Mouse (Mus musculus) naive thymus-derived CD4-positive, alpha-beta T cell, adult 2 months (primary cell): ENCODE measurements around the gene Fam129c.

Experiments
- DNase-seq: peaks from one replicate; pipeline ENCODE4 v3.0.0-alpha.2; 2011; ENCODE audit warnings: low read depth

Gene Fam129c

DNA sequence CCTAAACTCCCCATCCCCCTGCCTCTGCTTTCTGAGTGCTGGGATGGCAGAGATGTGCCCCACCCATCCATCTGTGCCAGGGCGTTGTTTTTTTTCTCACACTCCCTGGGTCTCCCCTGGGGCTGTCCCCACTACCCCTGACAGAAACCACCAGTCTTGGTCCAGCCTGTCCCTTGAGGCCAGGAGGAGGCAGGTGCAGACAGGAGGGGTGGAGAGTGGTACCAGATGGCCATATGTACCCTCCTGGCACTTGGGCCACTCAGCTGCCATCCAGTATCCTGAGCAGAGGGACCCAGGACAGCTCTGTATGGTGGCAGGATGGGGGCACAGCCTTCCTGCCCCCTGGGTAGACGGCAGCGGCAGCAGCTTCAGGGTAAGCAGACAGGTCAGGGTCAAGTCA is at the start of gene Fam129c:
TSS of gene Fam129c (plus strand) at position 198 of the 400 bp plus-strand sequence.
- DNase-seq: no peak

DNA sequence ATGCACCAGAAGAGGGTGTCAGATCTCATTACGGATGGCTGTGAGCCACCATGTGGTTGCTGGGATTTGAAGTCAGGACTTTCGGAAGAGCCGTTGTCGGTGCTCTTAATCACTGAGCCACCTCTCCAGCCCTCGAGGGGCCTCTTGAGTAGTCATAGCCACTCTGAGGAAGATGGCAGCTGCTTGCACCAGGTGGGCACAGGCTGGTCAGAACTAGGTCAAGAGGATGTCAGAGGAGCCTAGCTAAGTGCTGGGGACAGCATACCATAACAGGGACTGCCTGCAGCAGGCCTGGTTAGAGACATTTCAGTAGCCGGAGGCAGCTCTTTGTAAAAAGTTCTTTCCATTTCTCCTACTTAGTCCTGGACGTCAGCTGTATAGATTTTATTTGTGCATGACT is 46.7 kb upstream of the Fam129c start:
- DNase-seq: no peak

DNA sequence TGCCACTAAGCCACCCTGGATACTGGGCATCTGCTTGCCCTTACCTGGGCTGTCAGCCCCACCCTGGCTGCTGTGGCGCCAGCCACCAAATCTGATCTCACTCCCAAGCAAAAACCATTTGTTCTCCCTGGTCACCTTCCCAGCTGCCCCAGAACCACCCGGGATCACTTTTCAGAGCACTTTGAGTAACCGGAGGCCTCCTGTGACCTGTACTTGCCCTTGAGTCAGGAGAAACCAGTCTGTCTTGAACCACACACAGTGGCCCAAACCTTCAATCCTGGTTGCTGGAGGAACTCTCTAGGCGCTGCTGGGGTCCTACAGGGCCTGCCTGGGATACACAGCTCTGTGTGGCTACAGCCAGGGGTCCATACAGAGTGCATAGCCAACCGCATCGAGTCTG is 44.7 kb upstream of the Fam129c start:
- no peak for DNase-seq

DNA sequence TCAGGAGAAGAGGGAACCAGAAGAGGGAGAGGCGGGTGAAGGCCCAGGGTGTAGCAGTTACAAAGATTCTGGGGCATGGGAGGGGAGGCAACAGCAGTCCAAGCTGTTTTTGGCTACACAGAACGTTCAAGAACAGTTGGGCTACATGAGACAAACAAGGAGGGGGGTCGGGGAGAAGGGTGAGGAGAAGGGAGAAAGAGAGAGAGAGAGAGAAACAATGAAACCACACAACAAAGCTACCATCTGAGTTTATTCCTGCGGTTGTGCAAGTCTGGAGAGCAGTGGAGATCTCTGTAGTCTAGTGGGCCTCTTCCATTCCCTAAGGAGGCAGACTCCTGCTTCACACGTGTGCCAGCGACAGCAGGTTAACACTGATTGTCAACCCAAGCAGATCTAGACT is 43.4 kb upstream of the Fam129c start:
- DNase-seq: no peak

DNA sequence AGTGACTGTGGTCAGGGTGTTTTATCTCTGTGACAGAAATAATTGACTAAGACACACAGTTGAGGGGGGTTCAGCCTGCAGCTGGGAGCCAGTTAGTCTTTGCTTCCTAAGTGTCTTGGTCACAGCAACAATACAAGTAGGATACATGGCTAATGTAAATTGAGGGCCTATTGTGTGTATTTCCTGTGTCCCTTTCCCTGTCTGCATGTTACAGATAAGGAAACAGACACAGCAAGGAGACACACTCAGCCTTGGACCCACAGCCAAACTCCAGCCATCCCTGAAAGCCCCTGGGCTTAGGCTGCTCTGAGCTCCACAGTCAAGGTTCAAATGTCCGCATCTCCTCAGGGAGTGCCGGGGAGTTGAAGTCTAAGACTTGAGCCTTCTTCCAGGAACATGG is 42.8 kb upstream of the Fam129c start:
- DNase-seq: no peak

DNA sequence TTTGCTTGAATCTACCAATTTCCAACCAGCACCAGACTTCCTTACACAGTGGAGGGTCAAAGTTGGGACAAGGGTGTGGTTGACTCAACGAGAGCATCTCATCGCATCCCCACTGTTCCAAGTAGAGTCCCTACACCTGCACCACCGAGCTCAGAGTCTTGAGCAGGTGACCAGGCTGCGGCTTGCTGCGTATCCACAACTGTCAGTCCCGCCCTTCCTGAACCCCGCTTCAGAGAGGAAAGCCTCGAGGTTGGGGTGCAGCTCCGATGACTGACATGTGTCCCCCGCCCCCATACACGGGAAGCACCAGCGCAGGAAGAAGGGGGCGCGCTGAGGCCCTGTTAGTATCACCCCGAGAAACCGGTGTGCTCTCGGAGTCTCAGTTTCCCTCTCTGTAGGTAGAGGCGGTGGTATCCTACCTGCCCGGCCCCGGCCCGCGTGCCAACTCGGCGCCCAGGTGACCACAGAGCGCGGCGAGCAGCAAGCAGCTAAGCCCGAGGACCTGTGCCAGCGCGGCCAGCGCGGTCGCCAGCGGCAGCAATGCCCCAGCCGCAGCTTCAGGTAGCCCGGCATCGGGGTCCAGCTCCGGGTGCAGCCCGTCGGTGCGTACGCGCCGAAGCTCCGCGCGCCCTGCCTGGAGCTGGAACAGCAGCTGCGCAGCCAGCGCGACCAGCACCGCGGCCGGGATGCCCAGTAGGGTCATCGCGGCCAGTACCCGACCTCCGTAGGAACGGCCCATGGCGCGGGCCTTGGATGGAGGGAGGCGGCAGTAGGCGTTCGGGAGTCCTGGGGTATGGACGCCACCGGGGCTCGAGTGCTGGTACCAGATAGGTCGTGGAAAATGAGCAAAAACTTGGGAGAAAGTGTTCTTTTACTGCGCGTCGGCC is 39.1 kb upstream of the Fam129c start, which contains the start of gene Tmem221:
TSS of gene Tmem221 (minus strand) at position 801 of the 887 bp plus-strand sequence.
- DNase-seq: peak; percentile 64

DNA sequence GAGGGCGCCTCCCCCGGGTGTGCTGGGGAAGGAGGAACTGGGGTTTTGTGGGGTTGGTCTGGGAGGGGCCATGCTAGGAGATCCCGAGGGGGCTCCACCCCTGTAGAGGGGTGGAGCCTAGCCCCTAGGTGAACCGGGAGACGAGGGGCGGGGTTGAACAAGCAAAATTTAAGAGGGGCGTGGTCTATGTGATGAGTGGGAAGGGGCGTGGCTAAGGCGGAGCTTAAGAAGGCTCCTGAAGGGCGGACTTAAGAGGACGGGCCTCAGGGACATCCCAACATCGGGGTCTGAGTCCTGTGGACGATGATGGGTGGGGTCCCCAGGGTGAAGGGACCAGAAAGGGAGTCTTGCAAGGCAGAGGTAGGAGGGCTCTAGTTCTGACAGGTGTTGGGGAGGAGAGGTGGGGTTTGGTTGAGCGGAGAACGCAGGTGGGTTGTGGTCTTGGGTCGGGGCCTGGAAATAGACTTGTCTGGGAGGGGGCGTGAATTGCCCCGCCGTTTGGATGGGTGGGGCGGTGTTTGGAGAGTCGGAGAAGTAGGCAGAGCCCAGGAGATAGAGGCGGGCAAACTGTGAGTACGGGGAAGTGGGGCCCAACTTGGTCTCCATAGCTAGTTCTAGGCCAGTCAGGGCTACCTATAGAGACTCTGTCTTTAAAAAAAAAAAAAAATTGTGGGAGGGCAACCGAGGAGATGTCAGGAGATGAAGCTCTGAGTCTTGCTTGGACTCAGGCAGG is 38.3 kb upstream of the Fam129c start:
- peak; percentile 89 for DNase-seq

DNA sequence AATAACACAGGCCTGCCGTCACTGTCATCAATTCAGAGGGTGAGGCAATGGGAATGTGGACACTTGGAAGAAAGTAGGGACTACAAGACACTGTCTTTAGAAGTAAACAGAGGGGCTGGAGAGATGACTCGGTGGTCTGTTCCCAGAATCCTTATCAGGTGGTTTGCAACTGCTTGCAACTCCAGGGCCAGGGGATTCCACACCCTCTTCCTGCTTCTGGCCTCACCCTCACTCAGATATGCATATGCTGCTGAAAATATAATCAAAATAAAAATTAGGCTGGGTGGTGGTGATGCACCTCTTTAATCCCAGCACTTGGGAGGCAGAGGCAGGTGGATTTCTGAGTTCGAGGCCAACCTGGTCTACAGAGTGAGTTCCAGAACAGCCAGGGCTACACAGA is 37.4 kb upstream of the Fam129c start:
- DNase-seq: no peak

DNA sequence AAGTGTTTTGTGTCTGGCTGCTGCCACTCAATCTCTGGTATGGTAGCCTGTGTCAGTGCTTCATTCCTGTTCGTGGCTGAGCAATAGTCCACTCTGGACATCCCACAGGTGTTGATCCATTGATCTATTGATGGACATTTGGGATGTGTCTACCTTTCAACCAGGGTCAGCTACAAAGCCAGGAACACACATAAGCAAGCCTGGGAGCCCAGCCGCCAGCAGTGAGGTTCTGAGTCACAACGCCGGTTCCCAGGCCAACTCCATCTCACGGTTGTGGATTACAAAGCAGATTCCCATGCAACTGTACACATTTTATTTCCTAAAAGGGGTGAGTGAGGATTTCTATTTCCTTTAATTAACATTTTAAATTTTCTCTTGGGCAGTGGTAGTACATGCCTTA is 36.7 kb upstream of the Fam129c start:
- DNase-seq: peak; percentile 24

DNA sequence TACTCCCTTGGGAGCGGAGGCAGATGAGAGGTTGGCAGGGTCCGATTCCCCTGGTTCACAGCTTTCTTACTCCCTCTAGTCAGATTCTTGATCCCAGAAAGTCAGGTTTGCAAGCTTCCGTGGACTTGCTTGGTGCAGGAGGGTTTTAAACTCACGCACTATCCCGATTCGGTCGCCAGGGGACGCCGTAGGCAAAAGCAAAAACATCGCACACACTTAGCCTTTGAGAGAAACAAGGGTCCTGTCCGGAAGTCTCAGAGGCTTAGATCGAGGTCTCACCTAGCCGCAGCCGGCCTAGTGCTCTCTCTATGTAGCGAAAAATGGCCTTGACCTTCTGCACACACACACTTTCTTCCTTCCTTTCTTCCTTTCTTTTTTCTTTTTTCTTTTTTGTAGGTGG is 36.0 kb upstream of the Fam129c start:
- DNase-seq: peak; percentile 93

DNA sequence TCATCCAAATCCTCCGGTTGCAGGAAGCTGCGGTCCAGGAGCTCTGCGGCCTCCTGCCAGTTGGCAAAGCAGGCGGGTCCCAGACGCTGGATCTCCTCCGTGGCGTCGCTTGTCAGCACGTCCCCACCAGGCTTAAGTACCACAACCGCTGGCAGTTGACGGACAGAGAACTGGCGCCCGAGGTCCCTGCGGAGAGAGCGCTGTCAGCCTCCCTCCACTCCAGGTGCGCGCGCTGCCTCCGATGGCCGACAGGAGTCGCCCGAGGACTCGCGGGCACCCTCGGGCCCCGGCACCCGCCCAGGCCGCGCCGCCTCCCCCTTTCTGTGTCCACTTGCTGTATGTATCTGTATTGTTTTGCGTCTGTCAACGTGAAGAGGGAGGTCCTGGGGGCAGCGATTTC is 34.7 kb upstream of the Fam129c start:
- DNase-seq: peak; percentile 82

DNA sequence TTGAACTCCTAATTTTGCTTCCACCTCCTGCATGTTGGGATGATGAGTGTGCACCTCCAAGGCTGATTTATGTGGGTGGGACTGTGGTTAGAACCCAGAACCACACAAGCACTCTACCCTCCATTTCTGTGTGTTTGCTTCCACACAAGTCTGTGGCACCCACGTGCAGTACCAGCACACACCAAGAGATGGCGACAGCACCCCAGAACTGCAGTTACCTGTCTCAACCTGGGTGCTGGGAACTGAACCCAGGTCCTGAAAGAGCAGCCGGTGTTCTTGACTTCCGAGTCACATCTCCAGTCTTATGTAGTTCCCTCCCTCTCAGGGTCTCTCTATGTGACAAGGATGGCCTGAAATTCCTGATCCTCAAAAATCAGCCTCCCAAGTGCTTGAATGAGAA is 33.5 kb upstream of the Fam129c start:
- no peak for DNase-seq

DNA sequence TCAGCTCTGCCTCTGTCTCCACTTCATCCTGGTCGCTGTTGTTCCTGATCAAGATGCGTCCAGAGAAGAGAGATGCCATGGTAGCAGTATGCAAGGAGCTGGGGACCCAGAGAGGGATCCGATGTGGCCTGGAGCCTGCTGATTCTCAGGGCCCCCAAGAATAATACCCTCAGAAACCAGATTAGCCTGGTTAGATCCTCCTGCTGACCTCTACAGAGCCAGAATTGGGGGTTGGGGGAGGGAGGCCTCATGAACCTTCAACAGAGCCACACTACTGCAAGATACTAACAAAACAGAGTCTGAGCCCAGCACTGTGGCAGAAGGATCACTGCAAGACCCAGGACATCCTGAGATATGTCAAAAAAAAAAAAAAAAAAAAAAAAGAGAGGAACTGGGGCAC is 30.9 kb upstream of the Fam129c start, which contains the start of gene Nxnl1:
TSS of gene Nxnl1 (minus strand) at position 101 of the 400 bp plus-strand sequence.
- DNase-seq: no peak

DNA sequence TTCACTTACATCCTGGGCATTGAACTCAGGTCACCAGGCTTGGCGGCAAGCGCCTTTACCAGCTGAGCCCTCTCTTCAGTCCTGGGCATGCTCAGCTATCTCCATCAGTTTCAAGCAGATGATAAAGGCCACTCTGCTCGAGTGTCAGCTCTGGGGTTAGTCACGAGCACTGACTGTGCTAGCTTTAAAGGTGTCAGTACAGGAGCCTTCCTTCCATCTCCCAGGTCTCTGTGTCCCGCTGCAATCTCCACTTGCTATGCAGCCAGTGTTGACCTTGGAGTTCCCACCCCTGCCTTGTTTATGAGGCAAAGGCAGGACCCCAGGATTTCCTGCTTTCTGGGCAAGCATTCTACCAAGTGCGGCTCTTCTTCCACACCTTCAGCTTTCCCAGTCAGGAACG is 29.9 kb upstream of the Fam129c start:
- DNase-seq: no peak

DNA sequence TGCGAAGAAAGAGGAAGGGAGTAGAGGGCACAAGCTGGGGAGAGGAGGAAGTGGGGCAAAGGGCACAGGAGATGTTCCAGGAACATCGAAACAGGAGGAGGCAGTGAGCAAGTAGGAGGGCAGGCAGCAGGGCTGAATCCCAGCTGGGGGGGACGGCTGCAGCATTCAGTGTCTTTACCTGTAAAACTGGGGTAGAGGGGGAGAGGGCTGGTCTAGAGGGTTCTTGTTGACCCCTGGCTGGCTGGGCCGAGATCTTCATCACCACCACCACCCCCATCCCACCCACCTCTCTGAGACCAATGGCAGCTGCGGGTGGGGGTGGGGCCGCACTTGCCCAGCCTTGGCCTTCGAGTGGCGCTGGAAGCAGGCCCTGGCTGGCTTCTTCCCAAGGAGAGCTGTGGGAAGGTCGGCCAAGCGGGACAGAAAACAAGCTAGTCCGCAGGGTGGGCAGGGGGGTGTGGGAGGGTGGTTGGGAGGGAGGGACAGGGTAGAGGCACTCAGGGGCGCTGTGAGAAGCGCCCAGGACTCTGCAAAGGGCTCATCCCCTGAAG is 29.0 kb upstream of the Fam129c start, which contains the start of gene Slc27a1:
TSS of gene Slc27a1 (plus strand) at position 496 of the 551 bp plus-strand sequence.
- no peak for DNase-seq

DNA sequence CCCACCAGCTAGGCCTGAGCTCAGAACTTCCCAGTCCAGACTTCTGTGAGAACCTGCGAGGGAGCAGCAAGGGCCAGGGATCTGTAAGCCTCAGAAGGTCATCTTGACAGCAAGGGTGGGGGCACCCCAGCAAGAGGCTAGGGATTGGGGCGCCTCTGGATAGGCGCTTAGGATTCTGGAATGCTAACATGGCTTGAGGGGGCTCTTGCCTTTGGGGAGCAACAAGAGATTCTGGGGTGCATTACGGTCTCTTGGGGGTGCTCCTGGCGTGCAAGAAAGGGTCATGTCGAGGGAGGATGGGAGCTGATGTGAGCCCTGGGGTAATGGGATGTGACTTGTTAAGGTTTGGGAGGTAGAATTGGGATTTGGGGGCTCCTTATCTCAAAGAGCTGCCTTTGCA is 28.5 kb upstream of the Fam129c start:
- DNase-seq: peak; percentile 34

DNA sequence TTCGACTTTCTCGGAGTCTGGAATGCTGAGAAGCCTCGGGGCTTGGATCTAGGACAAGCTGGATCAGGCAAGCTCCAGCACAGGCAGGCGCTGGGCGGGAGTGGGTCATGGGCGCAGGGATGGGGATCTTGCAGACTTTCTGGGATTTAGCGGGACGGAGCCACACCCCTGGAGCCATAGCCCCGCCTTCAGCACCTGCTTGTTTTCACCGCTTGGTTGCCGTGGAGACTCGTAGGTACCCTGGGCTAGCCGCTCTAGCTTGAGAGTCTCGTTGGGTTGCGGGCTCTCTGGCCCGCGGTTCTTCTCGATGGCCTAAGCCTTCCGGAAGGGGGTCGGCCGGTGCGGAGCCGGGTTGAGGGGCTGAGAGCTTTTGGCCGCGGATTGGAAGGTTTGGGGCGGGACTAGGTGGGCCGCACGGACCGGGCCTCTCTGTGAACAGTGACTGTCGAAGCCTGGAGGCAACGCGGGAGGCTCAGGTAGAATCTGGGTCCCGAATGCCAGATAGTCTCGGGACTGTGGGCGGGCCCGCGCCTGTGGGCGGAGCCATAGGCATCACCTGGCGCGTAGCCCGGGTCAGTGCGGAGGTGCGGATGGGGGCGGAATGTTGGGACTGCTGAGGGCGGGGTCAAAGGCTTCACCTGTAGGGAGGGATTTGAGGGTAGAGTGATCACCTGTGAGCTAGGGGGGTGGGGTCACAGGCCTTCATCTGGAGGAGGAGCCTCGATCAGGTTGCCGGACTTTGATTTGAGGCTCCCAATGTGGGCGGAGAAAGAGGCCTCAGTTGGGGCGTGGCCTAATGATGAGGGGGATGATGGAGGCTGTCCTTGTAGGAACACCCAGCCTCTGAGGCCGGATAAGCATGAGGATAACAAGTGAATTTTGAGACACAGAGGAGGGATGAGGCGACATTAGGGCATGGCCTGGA is 27.8 kb upstream of the Fam129c start:
- peak; percentile 76 for DNase-seq

DNA sequence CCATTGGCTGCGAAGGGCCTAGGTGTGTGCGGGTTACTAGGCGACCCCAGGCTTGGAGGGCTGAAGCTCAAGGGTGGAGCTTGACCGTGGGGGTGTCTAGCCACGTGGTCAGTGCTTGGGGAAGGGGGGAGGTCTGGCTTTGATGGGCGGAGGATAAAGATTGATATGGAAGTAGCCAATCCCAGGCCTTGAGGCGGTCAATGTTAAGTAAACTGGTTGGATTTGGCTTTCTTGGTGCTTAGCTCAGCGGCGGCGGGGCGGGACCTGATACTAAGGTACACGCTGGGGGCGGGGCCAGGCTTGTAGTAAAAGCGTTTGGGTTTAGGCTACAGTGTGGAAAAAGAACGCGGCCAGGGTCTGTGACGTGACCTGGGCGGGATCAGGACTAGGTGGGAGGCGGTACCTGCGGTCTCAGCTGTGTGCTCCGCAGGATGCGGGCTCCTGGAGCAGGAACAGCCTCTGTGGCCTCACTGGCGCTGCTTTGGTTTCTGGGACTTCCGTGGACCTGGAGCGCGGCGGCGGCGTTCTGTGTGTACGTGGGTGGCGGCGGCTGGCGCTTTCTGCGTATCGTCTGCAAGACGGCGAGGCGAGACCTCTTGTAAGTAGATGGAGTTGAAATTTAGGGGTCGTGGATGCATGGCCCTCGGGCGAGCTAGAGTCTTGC is 27.0 kb upstream of the Fam129c start:
- DNase-seq: peak; percentile 97

DNA sequence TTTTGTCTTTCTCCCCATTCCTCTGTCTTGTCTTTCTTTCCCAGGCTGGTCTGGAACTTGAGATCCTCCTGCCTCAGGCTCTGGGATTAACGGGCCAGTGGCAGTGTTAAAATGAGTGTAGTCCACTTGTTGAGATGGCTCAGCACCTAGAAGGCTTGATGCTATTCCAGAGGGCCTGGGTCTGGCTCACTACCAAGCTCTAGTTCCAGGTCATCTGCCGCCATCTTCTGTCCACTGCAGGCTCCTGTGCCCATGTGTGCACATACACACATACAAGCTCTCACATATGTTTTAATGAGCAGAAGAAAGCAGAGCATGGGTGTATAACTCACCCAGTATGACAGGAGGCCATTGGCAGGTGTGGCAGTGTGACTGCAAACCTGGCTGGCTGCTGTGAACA is 25.4 kb upstream of the Fam129c start:
- DNase-seq: no peak

DNA sequence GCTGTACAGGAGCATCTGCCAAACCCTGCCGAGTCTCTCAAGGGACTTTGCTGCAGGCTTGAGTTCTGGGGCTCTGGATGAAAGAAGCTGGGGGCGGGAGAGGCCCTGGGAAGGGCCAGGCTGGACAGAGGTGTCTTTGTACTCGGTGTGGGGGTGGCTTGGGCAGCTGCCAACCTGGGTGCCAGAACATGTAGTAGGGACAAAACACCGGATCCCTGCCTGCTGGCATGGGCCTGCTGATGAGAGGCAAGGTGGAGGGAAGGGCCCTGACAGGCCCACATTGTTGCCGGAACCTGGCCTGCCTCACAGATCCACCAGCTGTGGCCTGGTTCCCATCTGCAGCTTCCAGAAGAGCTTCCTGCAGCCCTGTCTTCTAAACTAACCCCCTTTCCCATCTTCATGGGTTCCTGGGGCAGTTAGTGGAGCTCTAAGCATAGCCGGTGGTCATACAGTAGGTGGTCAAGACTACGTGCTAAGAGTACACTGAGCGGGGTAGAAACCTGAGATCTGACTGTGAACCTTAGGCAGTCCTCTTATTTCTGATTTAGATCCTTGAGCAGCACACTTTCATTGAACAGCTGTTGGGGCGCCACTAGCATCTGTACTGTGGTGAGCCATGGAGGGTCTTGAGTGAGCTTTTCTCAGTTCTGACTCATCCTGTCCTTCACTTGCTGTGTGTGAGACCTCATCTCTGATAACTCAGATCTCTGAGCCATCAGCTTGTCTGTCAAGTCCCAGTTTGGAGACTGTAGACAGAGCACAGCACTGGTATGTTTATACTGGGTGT is 24.4 kb upstream of the Fam129c start:
- DNase-seq: no peak
